Mouse (Mus musculus) lung, embryonic 15.5 days (tissue): ENCODE measurements around the gene Gm7356. TPM values are rescaled to one million over a fixed set of nuclear protein-coding genes. Genes with fewer than 3 reads are reported as not detected.
"Not testable (repeated sequence)": the region's sequence is repeated elsewhere in the genome, so short reads cannot be mapped to it uniquely, and the experiment has no call there.

Experiments
- ATAC-seq: fragments of 200-750 bp; cut with Nextera tagmentation; 2 replicates; pipeline ENCODE4 v1.8.0; 2017; ENCODE audit warnings: moderate number of reproducible peaks, borderline replicate concordance; ENCODE audit not compliant: low FRiP score, low TSS enrichment; ENCODE audit errors: extremely low read depth
- H3K27ac ChIP-seq: fragments of 300-500 bp; sonication (generic); 2 replicates; pipeline ENCODE4 v1.5.1; 2015; ENCODE audit warnings: moderate library complexity, mild to moderate bottlenecking, inconsistent platforms
- H3K27me3 ChIP-seq: fragments of 300-500 bp; sonication (generic); 2 replicates; pipeline ENCODE4 v1.6.1; 2015; ENCODE audit warnings: inconsistent platforms
- H3K36me3 ChIP-seq: fragments of 300-500 bp; sonication (generic); 2 replicates; pipeline ENCODE4 v1.6.1; 2015; ENCODE audit warnings: inconsistent platforms
- H3K4me1 ChIP-seq: fragments of 300-500 bp; sonication (generic); 2 replicates; pipeline ENCODE4 v1.6.1; 2015; ENCODE audit warnings: inconsistent platforms
- H3K4me2 ChIP-seq: fragments of 300-500 bp; sonication (generic); 2 replicates; pipeline ENCODE4 v1.6.1; 2015; ENCODE audit warnings: inconsistent platforms, mild to moderate bottlenecking, moderate library complexity
- H3K4me3 ChIP-seq: fragments of 300-500 bp; sonication (generic); 2 replicates; pipeline ENCODE4 v1.5.1; 2015; ENCODE audit warnings: mild to moderate bottlenecking, inconsistent platforms
- H3K9ac ChIP-seq: fragments of 300-500 bp; sonication (generic); 2 replicates; pipeline ENCODE4 v1.6.1; 2015; ENCODE audit warnings: inconsistent platforms
- H3K9me3 ChIP-seq: fragments of 300-500 bp; sonication (generic); 2 replicates; pipeline ENCODE4 v1.6.1; 2016; ENCODE audit warnings: inconsistent platforms
- WGBS: fragments of 180-500 bp; shearing (Covaris S2); methylation state at CpG from one replicate; pipeline ENCODE4 v1.1.7; 2015; 5-methylcytosine and 5-hydroxymethylcytosine counted together
- polyA plus RNA-seq: library from polyadenylated mRNA; unstranded; fragments of >200 nt; fragmentation: Nextera tagmentation; extraction: Ambion mirVana; gene quantifications from 2 replicates; pipeline ENCODE4 v1.2.1, GENCODE M21; 2015

The Gm7356 gene
- not detected in 2 replicates for polyA plus RNA-seq

GRCm38 (mm10) chr17:14003604-14004003 lies at the start of gene Gm7356:
Gene Gm7356 (minus strand): TSS chr17:14003704.
- not testable (repeated sequence) for H3K27ac ChIP-seq, H3K4me1 ChIP-seq, H3K36me3 ChIP-seq, H3K4me3 ChIP-seq, H3K4me2 ChIP-seq, H3K9ac ChIP-seq, ATAC-seq, H3K27me3 ChIP-seq, H3K9me3 ChIP-seq
- WGBS, result 80% methylated on average over 4 of the region's 4 CpGs

GRCm38 (mm10) chr17:14041880-14042279 lies 38.4 kb upstream of the Gm7356 start:
- H3K4me2 ChIP-seq, H3K9ac ChIP-seq, H3K36me3 ChIP-seq, H3K27ac ChIP-seq, H3K27me3 ChIP-seq, H3K4me3 ChIP-seq, ATAC-seq, H3K9me3 ChIP-seq, H3K4me1 ChIP-seq: not testable (repeated sequence)
- 38% methylated on average over 1 of the region's 2 CpGs for WGBS

- not testable (repeated sequence) for H3K27ac ChIP-seq, H3K4me2 ChIP-seq, H3K4me3 ChIP-seq, H3K9ac ChIP-seq, ATAC-seq, H3K36me3 ChIP-seq, H3K4me1 ChIP-seq, H3K27me3 ChIP-seq, H3K9me3 ChIP-seq
- WGBS, result 34% methylated on average over 1 of the region's 2 CpGs
Observed at GRCm38 (mm10) chr17:14037012-14037411, 33.5 kb upstream of the Gm7356 start.

- not testable (repeated sequence) for ATAC-seq, H3K9ac ChIP-seq
- WGBS, result 81% methylated on average over 4 of the region's 4 CpGs
Observed at GRCm38 (mm10) chr17:14036113-14036512, 32.6 kb upstream of the Gm7356 start.

GRCm38 (mm10) chr17:13993425-13993824 lies 10.1 kb downstream of the Gm7356 start:
- WGBS, result 38% methylated on average over 2 of the region's 2 CpGs
- H3K4me2 ChIP-seq, H3K36me3 ChIP-seq, H3K9ac ChIP-seq, H3K27ac ChIP-seq, H3K4me1 ChIP-seq, H3K4me3 ChIP-seq, ATAC-seq, H3K9me3 ChIP-seq, H3K27me3 ChIP-seq: not testable (repeated sequence)

More at GRCm38 (mm10) chr17:14036113-14036512, 32.6 kb upstream of the Gm7356 start:
- not testable (repeated sequence) for H3K4me2 ChIP-seq, H3K27ac ChIP-seq, H3K9me3 ChIP-seq, H3K27me3 ChIP-seq, H3K4me1 ChIP-seq, H3K36me3 ChIP-seq, H3K4me3 ChIP-seq

- Histone ChIP-seq H3K9me3 (no peaks in the 10 kb centered on the region), H3K4me1 (no peaks in the 10 kb centered on the region), H3K4me3 (no peak overlapping the region), H3K4me2 (no peak overlapping the region), H3K27ac (no peak overlapping the region), H3K9ac (no peak overlapping the region), H3K36me3 (no peaks in the 10 kb centered on the region), H3K27me3 (no peaks in the 10 kb centered on the region)
- 72% methylated on average over 1 of the region's 1 CpGs for WGBS
- ATAC-seq, result no peak
Observed at GRCm38 (mm10) chr17:13987690-13988089, 15.8 kb downstream of the Gm7356 start.

- H3K27ac ChIP-seq, H3K27me3 ChIP-seq, H3K36me3 ChIP-seq, H3K9ac ChIP-seq, H3K4me3 ChIP-seq, H3K9me3 ChIP-seq, H3K4me2 ChIP-seq, H3K4me1 ChIP-seq, ATAC-seq: not testable (repeated sequence)
- 64% methylated on average over 5 of the region's 5 CpGs for WGBS
Observed at GRCm38 (mm10) chr17:13970796-13971195, 32.7 kb downstream of the Gm7356 start.

- H3K36me3 ChIP-seq, H3K27ac ChIP-seq, H3K4me3 ChIP-seq, H3K27me3 ChIP-seq, H3K4me1 ChIP-seq, ATAC-seq, H3K9ac ChIP-seq, H3K9me3 ChIP-seq, H3K4me2 ChIP-seq: not testable (repeated sequence)
- WGBS, result 48% methylated on average over 1 of the region's 2 CpGs
Observed at GRCm38 (mm10) chr17:13969917-13970316, 33.6 kb downstream of the Gm7356 start.

- H3K4me2 ChIP-seq, H3K36me3 ChIP-seq, H3K4me3 ChIP-seq, H3K27me3 ChIP-seq, H3K9ac ChIP-seq, H3K9me3 ChIP-seq, H3K27ac ChIP-seq, ATAC-seq, H3K4me1 ChIP-seq: not testable (repeated sequence)
- 65% methylated on average over 1 of the region's 2 CpGs for WGBS
Observed at GRCm38 (mm10) chr17:13965048-13965447, 38.5 kb downstream of the Gm7356 start.

- not testable (repeated sequence) for H3K9me3 ChIP-seq, H3K4me1 ChIP-seq, H3K27ac ChIP-seq, H3K27me3 ChIP-seq, ATAC-seq, H3K4me3 ChIP-seq, H3K4me2 ChIP-seq, H3K36me3 ChIP-seq, H3K9ac ChIP-seq
- WGBS, result 91% methylated on average over 3 of the region's 3 CpGs
Observed at GRCm38 (mm10) chr17:13962245-13962644, 41.3 kb downstream of the Gm7356 start.

GRCm38 (mm10) chr17:13958129-13958528 lies 45.4 kb downstream of the Gm7356 start:
- 33% methylated on average over 1 of the region's 2 CpGs for WGBS
- H3K36me3 ChIP-seq, result not testable (repeated sequence)

GRCm38 (mm10) chr17:13951570-13951969 lies 51.9 kb downstream of the Gm7356 start:
- ATAC-seq, H3K4me3 ChIP-seq, H3K27ac ChIP-seq, H3K9ac ChIP-seq, H3K36me3 ChIP-seq, H3K4me2 ChIP-seq, H3K4me1 ChIP-seq, H3K9me3 ChIP-seq, H3K27me3 ChIP-seq: not testable (repeated sequence)
- 73% methylated on average over 1 of the region's 1 CpGs for WGBS

More at GRCm38 (mm10) chr17:13958129-13958528, 45.4 kb downstream of the Gm7356 start:
- H3K4me1 ChIP-seq, H3K9ac ChIP-seq, ATAC-seq, H3K27ac ChIP-seq, H3K4me3 ChIP-seq, H3K27me3 ChIP-seq, H3K4me2 ChIP-seq, H3K9me3 ChIP-seq: not testable (repeated sequence)
